ENCODE assay signal across 8 mouse cellular contexts in genomic region chr9:42123713-42124576, GRCm38 (mm10). TPM values are rescaled to one million over a fixed set of nuclear protein-coding genes. Genes with fewer than 3 reads are reported as not detected.
DNase-seq lines count a peak whose midpoint lies in the region; ATAC-seq and TF ChIP-seq lines count a peak whose summit lies in the region.

Gene Sorl1, minus strand, starts transcription at chr9:42124297.

- peak within 1 kb of the TSS; percentile 87 for H3K4me2 ChIP-seq in hindbrain, embryonic 15.5 days

- no peaks in the 10 kb centered on the region for H3K36me3 ChIP-seq in hindbrain, embryonic 15.5 days

- no peaks in the 10 kb centered on the region for H3K9me3 ChIP-seq in hindbrain, embryonic 15.5 days

- H3K27me3 ChIP-seq in hindbrain, embryonic 15.5 days: no peaks in the 10 kb centered on the region

- H3K4me3 ChIP-seq in hindbrain, embryonic 15.5 days: peak within 1 kb of the TSS; percentile 69
- peak within 1 kb of the TSS; percentile 76 for H3K4me3 ChIP-seq in left cerebral cortex, adult 2 months

- DNase-seq in T-cell, adult 2 months (ENCODE audit: low spot score): peak; percentile 73
- peak; percentile 62 to 64 for DNase-seq in gastrocnemius, adult 8-10 months (ENCODE audit: low spot score in 2 of 2)
- DNase-seq in left cerebral cortex, adult 2 months (ENCODE audit: extremely low spot score in 1 of 2, low spot score in 2 of 2): peak; percentile 73 to 76
- DNase-seq in lung, postnatal 4 days: peak; percentile 86 to 87
- peak; percentile 79 for DNase-seq in right cerebral cortex, adult 18-20 months
- peak; percentile 69 to 72 for DNase-seq in urinary bladder, postnatal 36 days (ENCODE audit: low spot score in 2 of 2)

- peaks cover 35% of the 10 kb centered on the region for H3K4me1 ChIP-seq in hindbrain, embryonic 15.5 days (replicated peaks)

- ATAC-seq in common myeloid progenitor, adult 5-6 weeks (replicated peaks; ENCODE audit: low read depth, poor library complexity, severe bottlenecking): peak; percentile 42; the same call in 1 of the 2 replicates
- ATAC-seq in hindbrain, embryonic 15.5 days (ENCODE audit: low FRiP score, low read depth): peak; percentile 81

- peak within 1 kb of the TSS; percentile 76 for H3K9ac ChIP-seq in hindbrain, embryonic 15.5 days

- peak within 1 kb of the TSS; percentile 78 for H3K27ac ChIP-seq in hindbrain, embryonic 15.5 days (replicated peaks)
- H3K27ac ChIP-seq in left cerebral cortex, adult 2 months: peak within 1 kb of the TSS; percentile 96

- WGBS in hindbrain, embryonic 15.5 days: under 1% methylated on average over 83 of the region's 94 CpGs

- peak; percentile 57 for TF ChIP-seq CTCF in left cerebral cortex, adult 2 months (IDR thresholded peaks at IDR 0.05)

- intact Hi-C loops in left cerebral cortex, adult 2 months (cut with DNase I): loop anchor here (2.0 to 5.0 kb wide), 5 partner anchors 39 to 117 kb away; no protein-coding TSS in a partner anchor

RNA-seq across cellular contexts. Expression of gene Sorl1, which starts in this region (rescaled TPM):
- 10.0 and 13.5 TPM in 2 replicates for total RNA-seq in common myeloid progenitor, adult 5-6 weeks (2017)
- total RNA-seq in gastrocnemius, adult 8-10 months (2022): 10 to 100 TPM; 39.8 to 51.3 (median 42.6) TPM
- polyA plus RNA-seq in hindbrain, embryonic 15.5 days (2015; fragmentation: Nextera tagmentation; extraction: Ambion mirVana): 11.2 and 12.4 TPM in 2 replicates
- total RNA-seq in left cerebral cortex, adult 2 months (2021): 100 to 1,000 TPM; 238 to 239 TPM

Comparison
In these comparisons a context has a peak if more than half of its experiments do, and no peak if none do; other contexts are left out.
1. Peak in every context shown above with its lines: DNase-seq, ATAC-seq, H3K4me3 ChIP-seq and H3K27ac ChIP-seq.
2. RNA of gene Sorl1 (total RNA-seq): 238 to 239 TPM in left cerebral cortex, adult 2 months; 39.8 to 51.3 TPM in gastrocnemius, adult 8-10 months and 10.0 to 13.5 TPM in common myeloid progenitor, adult 5-6 weeks; every median in the first group is over 4 times any median in the second.